Mouse (Mus musculus) lung, adult 2 months (tissue): ENCODE results near the gene Insm1.

Experiments used
- CTCF ChIP-seq: fragments of 200-500 bp; IDR thresholded peaks from 2 replicates; pipeline ENCODE4 v1.5.1; 2011; ENCODE audit warnings: mild to moderate bottlenecking, low read length, control low read depth; ENCODE audit not compliant: insufficient read depth
- POLR2A ChIP-seq: fragments of 200-500 bp; IDR thresholded peaks from 2 replicates; pipeline ENCODE4 v1.6.1; 2011; ENCODE audit warnings: low read depth, mild to moderate bottlenecking, control low read depth, low read length, borderline replicate concordance; ENCODE audit errors: extremely low read depth

GRCm38 (mm10) chr2:146174173-146174572, 47.5 kb upstream of the Insm1 start:
- TF ChIP-seq CTCF (no peak), POLR2A (no peak)
